Mouse (Mus musculus) spleen, embryonic (tissue): Measurements from ENCODE around the gene Nfia.

ENCODE experiments used
- CTCF ChIA-PET: fragments of 350-600 bp; sonication (Branson Sonifier 250); formaldehyde crosslinking; loops from one replicate; lab custom pipeline; 2022; lab: Charles Lee

The Nfia gene

DNA sequence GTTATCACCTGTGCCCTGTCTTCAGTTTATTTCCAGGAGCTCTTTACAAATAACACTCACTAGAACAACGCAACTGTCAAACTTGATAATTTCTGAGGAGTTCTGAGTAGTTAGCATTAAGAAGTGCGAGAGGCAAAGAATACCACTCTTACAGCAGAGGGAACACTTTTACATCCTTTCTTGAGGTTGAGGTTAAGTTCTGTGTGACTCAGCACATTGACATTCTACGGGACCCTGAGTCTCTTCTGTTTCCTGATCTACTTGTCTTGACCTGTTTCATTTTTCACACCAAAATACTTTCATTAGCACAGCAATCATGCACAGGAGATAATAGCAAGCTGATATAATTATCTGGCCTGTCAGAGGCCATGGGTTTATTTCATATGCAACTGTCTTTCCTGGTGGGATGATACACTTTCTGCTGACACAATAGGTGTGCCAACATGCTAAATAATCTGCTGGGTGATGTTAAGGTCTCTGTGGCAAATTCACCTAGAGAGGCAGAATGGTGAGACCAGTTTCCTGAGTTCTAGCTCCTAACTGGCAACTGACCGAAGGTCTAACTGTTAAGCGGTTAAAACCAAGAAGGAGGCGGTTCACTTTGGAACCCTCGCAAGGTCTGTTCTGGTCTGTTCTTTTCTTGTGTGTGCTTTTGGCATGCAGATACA lies 59.2 kb downstream of the Nfia start:
- CTCF ChIA-PET, result interaction anchor here (0.5 to 0.8 kb wide), 2 partner anchors 36 to 45 kb away, joined by 3 to 4 read pairs; no protein-coding TSS in a partner anchor

DNA sequence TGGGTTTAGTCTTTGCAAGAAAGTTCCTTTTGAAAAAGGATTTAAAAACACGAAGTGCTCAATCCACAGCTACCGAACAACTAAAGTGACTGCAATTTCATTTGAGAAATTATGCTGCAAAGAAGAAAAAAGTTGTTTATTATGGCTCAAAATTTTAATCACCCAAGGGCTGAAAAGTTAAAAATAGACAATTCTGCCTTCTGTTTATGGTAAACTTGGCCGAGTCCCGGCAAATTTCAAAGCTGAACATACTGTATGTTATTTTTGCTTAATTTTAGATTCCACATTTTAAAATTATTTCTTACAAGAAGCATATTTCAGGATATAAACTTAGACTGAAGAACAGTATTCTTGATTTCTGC lies 59.7 kb downstream of the Nfia start:
- CTCF ChIA-PET, result interaction anchor here (0.8 kb wide), 1 partner anchor 45 kb away, joined by 3 read pairs; no protein-coding TSS in a partner anchor

DNA sequence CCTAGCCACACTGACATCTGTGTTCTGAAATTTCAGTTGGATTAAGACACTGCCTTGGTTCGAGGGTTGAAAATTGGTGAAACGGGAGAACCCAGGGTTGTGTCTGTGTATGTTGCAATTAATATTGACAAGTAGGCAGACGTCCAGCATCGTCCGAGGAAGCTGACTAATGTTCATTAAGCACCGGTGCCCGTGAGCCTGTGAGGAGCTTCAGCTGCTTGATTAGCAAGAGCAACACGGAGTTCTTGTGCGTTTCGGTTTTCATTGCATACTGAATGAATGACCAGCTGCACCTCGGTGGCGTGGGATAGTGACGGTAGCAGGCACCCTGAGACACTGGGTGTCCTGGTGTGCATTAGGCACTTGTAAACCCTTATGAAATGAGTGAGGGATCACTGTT lies 64.3 kb downstream of the Nfia start:
- CTCF ChIA-PET, result no interaction called here

DNA sequence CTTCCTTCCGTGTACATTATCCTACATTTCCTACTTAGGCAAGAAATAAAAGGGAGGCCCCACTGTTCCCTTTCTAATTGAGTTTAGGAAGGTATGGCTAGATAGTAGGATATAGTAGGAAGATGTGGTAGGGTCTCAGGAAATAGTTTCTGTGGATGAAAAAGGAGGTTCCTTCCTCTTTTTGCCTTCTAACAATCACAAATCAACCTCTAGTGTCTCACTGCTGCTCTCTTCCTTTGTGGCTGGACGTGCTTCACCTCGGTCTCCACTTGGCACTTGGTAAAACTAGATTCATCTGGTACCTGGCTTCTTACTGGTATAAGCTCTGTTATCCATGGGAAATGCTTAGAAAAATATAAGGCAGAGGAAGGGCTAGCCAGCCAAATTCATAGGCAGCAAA lies 65.2 kb downstream of the Nfia start:
- CTCF ChIA-PET, result no interaction called here

DNA sequence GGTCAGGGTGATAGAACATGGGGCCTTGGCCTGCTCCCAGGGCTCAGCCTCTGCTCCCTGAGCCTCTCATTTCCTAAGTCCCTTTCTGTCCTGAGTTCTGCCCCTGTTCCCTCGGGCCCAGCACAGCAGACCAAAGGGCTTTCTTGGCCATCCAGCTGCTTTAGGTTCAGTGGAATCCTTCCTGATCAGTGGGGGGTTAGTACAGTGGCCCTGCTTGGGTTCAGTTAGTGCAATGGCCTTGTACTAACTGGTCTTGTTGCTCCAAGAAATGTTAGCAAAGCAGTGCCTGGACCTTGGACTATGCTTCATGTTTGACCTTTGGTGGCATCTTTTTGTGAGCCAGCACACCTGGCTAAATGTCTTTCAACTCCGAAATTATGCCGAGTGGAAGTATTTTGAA lies 66.1 kb downstream of the Nfia start:
- CTCF ChIA-PET, result no interaction called here

DNA sequence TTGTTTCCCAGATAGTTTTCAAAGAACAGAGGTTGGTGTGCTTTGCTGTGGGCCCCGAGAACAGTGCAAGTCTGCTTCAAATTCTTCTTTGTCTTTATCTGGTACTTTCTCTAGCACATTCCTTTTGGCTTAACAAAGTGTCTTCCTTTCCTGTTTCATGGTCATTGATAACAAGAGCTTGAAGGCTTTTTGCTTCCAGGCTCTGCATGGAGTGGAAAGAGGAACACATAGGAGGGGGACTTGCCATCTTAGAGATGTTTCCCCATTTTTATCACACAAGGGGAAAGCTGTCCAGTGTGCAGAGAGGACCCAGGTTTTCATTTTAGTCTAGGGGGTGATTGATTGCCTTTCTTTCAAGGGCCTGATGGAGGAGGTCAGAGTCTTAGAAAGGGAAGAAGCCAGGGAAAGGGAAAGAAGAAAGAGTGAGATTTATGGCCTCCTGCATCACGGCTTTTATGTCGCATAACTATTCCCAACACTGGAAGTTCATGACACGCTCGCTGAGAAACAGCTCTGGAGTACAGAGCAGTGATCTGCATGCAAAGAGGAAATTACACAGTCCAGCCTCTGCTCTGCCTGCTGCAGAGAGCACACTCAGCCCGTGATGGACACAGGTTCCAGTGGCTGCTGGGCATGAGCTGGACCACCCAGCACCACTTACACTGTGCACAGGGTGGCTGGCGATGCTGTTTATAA lies 67.0 kb downstream of the Nfia start:
- CTCF ChIA-PET, result no interaction called here

DNA sequence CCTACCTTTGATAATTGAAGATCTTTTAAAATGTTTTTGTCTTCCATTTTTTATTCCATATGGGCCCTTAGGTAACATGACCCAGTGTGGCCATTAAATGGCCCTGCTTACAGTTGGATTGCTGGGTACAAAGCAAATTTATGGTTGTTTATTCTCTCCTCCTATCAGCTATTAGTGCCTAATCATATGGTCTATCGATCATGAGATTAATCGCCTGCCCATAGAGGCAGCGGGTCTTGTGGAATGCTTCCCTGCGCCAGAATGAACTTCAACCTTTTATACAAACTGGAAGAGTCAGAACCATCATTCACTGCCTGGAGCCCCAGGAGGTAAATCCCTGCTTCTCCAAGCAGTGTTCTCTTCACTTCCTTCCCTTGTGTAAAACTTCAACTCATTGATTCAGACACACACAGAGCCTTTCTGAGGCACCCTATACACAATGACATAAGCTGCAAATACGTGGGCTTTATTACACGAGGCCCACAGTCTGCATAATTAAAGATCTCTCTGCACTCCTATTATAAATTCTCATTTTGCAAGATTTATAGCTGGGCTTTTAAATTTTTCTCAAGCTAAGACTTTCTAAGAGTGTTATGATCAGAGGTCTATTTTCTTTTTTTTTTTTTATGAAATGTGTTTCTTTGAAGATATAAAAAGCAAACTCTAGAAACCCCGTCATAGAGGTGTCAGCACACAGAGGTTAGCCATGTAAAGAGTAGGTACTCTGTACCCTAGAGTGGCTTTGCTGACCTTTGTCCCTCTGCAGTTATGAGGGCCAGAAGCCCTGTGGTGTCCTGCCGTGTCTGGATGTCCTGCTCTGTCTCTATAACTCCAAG lies 67.9 kb downstream of the Nfia start:
- CTCF ChIA-PET, result interaction anchor here (0.6 kb wide), 1 partner anchor 114 kb away, joined by 4 read pairs; no protein-coding TSS in a partner anchor

DNA sequence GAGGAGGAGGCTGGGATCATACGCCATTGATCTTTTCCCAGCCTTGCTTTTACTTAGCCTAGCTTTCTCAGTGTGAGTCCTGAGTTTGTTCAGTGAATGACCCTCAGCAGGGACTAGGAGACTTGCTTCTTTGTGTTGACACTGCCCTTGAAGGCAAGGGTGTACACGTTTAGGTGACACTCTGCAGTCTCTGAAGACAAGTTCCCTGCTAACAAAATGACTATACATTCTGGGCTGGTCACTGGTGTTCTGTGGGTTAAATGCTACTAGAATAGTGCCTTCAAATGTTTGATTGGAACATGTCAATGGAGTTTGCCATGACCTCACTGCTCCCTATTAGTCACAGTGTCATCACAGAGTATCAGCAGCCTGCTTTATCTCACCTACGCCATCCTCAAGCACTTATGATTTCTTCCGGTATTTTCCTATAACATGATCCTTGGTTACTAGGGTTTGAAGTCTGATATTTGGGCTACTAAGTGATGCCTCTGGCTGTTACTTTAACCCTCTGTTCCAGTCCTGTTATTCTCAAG lies 68.6 kb downstream of the Nfia start:
- CTCF ChIA-PET, result interaction anchor here (0.5 to 0.6 kb wide), 2 partner anchors 42 to 94 kb away, joined by 3 to 12 read pairs; no protein-coding TSS in a partner anchor

DNA sequence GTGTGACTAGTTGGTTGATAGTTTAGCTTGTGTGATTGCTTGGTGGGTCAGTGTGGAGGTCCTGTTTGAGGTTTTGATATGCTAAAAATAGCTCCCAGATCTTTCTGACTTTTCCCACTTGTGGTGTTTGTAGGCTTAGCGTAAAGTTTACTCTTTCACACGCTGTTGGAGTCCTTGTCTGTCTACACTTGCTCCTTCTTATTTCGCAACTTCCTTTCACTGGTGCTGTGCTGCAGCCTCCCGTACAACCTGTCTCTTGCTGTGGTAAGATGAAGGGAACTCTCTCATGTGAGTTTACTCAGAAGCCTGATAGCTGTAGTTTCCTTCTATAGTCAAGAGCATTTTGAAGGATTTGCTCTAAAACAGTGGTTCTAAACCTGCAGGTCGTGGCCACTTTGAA lies 69.2 kb downstream of the Nfia start:
- CTCF ChIA-PET, result interaction anchor here (0.5 kb wide), 1 partner anchor 41 kb away, joined by 3 read pairs; no protein-coding TSS in a partner anchor

DNA sequence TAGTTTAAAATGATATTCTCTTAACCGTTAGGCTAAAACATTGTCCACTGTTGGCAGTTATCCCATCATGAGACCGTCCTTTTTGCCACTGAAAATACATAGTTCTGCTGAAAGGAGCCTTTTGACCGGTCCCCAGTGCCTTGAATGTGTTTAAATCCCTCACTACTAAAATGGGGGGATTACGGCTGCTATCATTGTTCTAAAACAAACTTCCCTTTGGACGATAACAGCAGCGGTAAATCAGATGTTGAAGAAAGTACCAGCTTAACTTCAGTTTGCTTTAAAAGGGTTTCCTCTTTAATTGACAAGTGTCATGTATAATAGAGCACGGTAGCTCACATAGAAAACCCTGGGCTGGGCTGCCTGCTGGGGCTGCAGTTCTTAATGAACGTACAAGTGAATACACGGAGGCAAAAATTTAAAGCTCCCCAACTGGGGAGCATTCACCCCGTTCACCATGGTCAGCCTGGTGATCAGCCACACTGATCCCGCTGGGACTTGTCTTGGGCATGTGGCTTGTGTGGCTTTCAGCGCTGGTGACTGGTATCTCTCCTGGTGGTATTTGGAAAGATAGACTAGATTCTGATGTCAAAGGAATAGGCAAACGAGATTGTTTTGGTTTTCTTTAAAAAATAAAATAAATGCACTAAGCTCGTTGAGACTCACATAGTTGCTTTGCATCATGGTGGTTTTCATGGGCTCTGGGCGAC lies 71.6 kb downstream of the Nfia start:
- CTCF ChIA-PET, result interaction anchor here (0.6 kb wide), 1 partner anchor 192 kb away, joined by 3 read pairs; no protein-coding TSS in a partner anchor

DNA sequence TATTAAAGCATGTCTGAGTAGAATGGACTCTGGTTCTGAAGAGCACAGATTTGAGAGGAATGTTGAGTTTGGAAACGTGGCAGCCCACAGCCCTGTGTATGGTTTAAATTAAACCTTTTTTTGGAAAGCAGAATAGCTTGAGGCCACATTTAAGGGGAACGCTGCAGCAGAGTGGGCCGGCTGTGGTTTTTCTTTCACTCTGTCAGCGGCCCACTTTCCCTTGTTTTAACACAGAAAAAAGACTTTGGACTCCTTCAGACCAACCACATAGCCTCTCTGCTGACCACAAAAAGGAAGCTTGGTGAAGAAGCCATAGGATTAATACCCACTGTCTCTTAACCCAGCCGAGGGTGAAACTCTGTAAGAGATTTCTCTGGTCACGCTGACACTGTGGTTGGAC lies 72.4 kb downstream of the Nfia start:
- CTCF ChIA-PET, result no interaction called here

DNA sequence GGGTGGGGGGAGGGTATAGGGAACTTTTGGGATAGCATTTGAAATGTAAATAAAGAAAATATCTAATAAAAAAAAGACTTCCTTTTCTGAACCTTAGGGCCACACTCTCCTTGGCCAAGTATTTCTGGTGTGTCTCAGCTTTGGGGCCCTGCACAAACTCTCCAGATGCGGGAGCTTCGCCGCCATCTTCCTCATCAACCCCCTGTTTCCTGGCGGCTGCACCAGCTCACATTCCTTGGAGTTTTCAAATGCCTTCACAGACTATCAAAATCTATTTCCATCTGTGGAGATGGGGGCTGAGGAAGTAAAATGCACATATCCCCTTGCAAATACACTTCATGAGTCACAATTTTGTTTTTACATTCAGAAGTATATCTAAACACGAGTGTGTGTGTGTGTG lies 75.1 kb downstream of the Nfia start:
- CTCF ChIA-PET, result no interaction called here

DNA sequence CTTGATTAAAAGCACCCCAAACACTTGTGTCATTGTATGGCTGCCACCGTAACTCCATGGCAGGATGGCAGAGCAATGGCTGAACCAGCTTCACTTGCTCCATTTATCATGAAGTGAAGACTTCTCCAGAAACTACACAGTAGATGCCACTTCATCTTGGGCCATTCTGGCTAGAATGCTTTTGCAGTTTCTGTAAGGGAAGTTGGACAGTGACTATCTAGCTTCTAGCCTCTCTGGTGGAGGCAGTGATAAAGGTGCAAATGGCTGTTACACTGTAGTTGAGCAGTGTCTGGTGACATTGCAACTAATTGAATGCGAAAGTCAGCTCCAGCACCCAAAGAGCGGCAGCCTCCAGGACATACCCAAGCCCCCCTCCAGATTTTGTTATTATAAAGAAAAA lies 78.5 kb downstream of the Nfia start:
- CTCF ChIA-PET, result no interaction called here

DNA sequence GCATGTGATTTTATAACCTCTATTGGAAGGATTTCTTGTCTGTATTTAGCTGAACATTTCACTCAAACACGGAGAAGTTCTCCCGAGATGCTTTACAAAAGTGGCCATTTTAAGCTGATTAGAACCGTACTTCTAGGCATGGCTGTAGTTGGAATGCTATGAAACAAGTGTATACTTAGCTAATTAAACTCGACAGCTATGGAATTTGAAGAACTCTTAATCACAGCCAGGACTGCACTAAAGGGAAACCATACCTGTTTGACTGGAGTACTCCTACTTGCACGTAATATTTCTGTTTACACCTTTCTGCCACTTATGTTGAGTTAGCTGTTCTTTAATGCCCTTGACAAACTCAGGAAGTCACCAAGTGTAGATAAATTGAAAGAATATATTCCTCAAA lies 79.2 kb downstream of the Nfia start:
- CTCF ChIA-PET, result no interaction called here

DNA sequence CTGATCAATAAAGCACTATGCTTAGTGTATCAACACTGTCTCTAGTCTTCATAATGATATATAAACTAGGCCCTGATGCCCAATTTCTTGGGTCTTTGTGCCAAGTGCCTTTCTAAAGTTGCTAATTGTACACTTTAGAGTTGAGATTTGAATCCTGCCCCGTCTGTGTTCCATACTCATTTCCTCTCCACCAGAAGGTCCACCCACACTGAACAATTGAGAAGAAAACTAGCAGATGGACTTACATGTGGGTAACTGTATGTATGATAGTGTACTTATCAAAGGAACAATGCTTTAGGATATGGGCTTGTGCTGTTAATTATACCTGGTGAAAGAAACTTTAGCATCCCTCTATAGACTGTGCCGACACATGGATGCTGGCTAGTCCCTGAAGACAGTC lies 80.1 kb downstream of the Nfia start:
- CTCF ChIA-PET, result no interaction called here

DNA sequence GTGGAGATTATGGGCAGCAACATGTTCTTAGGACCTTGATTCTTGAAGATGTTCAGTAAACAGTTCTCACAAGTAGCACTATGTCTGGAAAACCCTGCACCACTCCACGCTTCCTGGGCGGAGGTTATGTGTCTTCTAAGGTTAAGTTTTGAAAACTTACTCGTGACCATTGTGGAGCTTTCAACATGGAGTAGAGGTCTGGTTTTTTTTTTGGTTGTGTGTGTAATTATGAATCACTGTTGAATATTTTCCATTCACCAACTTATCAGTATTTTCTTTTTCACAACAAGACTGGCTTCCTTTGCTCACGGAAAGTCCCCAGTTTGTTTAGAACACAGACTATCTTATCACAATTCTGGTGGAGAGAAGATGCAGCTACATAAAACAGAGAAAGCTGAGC lies 82.2 kb downstream of the Nfia start:
- CTCF ChIA-PET, result no interaction called here

DNA sequence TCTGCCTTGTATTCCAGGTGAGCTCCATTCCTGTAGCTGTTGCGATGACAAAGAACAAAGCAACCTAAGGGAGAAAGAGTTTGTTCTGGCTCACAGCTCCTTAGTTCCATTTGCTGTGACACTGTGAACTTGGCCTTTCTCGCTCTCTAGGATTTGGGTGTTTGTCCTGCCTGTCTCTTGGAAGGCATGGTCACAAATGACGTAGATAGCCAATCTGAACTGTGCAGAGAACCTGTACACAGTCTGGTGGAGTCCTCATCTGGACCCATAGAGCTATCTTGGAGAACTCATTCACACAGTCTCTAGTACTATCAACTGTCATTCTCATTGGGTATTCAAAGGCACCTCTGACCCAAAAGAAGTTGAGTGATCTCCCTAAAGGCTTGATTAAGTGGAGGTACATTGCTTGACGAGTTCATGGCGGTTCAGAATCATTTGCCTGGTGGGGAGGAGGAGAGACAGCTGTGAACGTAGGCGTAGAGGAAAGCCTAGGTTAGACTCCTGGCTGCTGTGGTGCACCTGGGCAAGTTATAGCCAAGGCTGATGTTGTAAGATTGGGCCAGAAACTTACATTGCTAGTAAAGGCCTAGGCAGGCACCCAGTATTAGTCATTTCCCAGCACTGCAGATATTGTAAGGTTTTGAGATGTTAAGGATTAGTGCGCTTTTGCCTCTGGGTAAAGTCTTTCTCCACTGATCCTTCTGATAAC lies 83.3 kb downstream of the Nfia start:
- CTCF ChIA-PET, result no interaction called here

DNA sequence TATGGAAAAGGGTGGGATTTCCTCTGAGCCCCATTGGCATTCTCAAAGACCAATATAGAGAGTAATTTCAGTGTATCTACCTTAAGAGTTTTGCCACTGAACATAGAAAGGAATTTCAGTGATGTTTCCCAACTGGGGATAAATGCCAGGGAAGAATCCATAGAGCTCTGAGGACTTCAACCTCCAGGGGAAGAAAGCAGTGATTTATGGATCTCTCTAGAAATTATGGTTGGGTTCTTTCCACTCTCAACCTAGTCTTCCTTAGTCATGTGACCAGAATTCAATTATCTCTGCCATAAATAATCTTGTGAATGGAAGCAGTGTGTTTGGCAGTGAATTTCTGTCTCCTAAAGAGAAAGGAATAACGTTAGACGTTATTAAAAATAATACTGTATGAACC lies 85.0 kb downstream of the Nfia start:
- CTCF ChIA-PET, result no interaction called here

DNA sequence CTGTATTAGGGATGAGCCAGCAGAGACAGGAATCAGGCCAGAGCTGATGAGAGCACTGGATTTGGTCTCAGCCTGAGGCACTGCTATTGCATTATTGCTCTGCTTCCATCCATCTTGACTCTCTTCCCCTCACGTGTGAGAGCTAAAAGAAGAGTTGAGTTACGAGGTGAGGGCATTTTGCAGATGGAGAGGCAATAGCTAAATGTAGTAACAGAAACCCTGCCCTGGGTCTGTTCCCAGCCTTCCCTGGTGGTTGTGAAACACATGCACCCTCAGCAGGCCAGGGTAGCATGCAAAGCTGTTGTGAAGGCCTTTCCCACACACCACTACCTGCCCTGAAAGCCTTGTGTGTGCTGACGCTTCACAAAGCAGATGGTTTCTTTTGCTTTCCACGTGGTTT lies 86.9 kb downstream of the Nfia start:
- CTCF ChIA-PET, result no interaction called here

DNA sequence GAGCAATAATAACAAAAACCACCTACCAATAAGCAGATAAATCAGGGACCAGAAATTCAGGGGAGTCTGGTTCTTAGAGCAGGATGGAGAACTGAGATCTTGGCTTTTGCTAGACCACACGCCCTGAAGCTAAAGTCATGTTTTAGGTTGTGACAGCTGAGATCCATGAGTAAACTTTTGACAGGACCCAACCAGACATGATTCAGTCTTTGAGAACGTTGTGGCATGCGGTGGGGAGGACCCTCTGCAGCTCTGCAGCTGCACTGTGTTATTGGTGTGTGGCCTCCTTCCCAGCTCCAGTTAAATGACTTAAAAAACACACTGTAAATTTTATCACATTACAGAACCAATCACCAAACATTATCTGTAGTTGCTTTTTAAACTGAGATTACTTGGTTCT lies 87.8 kb downstream of the Nfia start:
- CTCF ChIA-PET, result no interaction called here
